Mouse (Mus musculus): ENCODE measurements around the gene Sytl2.

DNA sequence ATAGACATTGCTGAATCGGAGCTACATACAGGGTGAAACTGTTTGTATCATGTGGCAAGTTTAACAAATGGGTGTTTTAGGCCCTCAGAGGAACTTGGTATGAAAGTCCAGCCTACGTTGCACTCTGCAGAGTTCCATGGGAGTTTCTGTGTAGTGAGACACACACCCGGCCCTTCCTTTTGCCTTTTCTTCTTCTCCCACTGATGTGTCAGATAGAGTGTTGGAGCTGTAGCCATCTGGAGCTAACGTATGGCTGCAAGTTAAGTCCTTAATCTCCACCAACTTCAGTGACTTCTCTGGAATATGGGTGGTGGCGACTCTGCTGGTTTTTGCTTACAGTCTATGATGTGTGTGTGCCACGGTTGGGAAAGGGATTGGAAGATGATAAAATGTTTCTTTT, 32.3 kb downstream of the Sytl2 start:
- TF ChIP-seq CTCF (IDR thresholded peaks at IDR 0.05 in 2 of 3, conservative IDR thresholded peaks at IDR 0.05 in 1 of 3; ENCODE audit: control insufficient read depth in 1 of 3, insufficient read depth in 1 of 3, low read depth in 2 of 3, low read length in 3 of 3, poor library complexity in 1 of 3, severe bottlenecking in 1 of 3) (no peak), NELFE (IDR thresholded peaks at IDR 0.05; ENCODE audit: low read depth, low read length) (no peak), MAFK (IDR thresholded peaks at IDR 0.05; ENCODE audit: borderline replicate concordance, low read depth, low read length) (no peak), ZC3H11A (IDR thresholded peaks at IDR 0.05; ENCODE audit: low read depth, low read length) (no peak), MAX (IDR thresholded peaks at IDR 0.05; ENCODE audit: low read length) (no peak), MXI1 (IDR thresholded peaks at IDR 0.05; ENCODE audit: low read depth, low read length) (no peak), TBP (IDR thresholded peaks at IDR 0.05; ENCODE audit: low read depth, low read length) (no peak), POLR2AphosphoS5 (IDR thresholded peaks at IDR 0.05; ENCODE audit: borderline replicate concordance, low read depth, low read length) (no peak)
